In the genomic region with DNA sequence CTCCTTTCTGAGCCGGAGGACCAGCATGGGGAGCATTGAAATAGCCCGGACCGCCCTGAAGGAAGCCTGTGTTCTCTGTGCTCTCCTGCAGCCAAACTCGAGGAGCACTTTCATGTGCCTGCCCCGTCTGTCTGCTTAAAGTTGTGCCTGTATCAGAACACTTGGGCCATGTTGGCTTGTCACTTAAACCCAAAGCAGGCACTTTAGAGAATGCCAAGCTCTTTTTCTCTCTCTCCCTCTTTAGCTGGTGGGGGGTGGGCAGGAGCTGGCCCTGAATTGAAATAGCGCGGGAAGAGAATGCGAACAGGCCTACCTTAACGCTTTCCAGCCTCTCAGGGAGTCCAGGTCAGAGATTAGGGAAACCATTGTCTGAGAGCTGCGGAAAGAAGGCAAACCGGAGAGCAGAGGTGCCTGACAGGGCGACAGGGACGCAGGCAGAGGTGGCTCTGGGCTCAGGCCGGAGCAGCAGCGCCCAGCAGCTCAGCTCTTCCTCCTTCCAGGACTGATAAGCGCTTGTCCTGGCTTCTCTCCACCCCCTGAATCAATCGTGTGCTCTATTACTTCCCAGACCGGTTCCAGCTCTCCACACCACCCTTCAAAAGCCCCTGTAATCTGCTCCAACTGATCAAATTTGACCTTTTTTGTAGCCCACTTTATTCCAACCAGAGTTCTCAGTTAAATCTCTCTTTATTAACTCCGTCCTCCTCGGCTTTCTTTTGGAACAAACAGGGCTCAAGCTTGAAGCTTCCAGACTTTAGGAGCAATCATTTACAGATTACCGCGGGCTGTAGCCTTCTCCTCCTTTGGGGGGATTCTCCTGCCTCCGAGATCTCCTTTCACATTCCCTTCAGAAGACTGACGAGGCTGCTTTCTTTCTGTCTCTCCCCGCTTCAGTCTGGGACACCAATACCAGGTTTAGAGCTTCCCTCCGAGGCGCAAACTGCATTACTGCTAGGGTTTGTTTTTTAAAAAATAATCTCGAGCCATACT, we compare ENCODE assay signal across 8 mouse cellular contexts.
A peak's percentile ranks its signal among the peaks of the same experiment; 100 is the strongest.
DNase-seq lines count a peak whose midpoint lies in the region; ATAC-seq and TF ChIP-seq lines count a peak whose summit lies in the region.

No protein-coding gene starts in this region.

- WGBS in hindbrain, embryonic 15.5 days: 7% methylated on average over 28 of the region's 28 CpGs
- WGBS in lung, embryonic 15.5 days: 6% methylated on average over 27 of the region's 28 CpGs

- H3K4me1 ChIP-seq in hindbrain, embryonic 15.5 days (replicated peaks): peaks cover 20% of the 10 kb centered on the region
- peaks cover 26% of the 10 kb centered on the region for H3K4me1 ChIP-seq in lung, embryonic 15.5 days

- H3K27me3 ChIP-seq in hindbrain, embryonic 15.5 days: no peaks in the 10 kb centered on the region
- H3K27me3 ChIP-seq in lung, embryonic 15.5 days: no peaks in the 10 kb centered on the region

- peak; percentile 65 for DNase-seq in gastrocnemius, adult 2 months
- no peak for DNase-seq in gastrocnemius, adult 8-10 months (ENCODE audit: low spot score in 2 of 2)
- peak; percentile 35 for DNase-seq in cerebellum, adult 8-10 months
- DNase-seq in gastrocnemius, postnatal 10 days: peak; percentile 36
- peak; percentile 47 for DNase-seq in skeletal muscle tissue, adult 2 months (ENCODE audit: low read depth, low spot score)

- H3K27ac ChIP-seq in gastrocnemius, adult 2 months: peak overlapping the region; percentile 88
- peak overlapping the region; percentile 49 for H3K27ac ChIP-seq in hindbrain, embryonic 15.5 days (replicated peaks)
- peak overlapping the region; percentile 89 for H3K27ac ChIP-seq in lung, embryonic 15.5 days

- intact Hi-C loops in gastrocnemius, adult 2 months (cut with DNase I): loop anchor here (10.0 kb wide), 1 partner anchor 206 kb away; no protein-coding TSS in a partner anchor

- TF ChIP-seq CTCF in gastrocnemius, adult 2 months (IDR thresholded peaks at IDR 0.05): no peak

- H3K4me3 ChIP-seq in gastrocnemius, adult 2 months: peak overlapping the region; percentile 71
- H3K4me3 ChIP-seq in hindbrain, embryonic 15.5 days: peak overlapping the region; percentile 28
- peak overlapping the region; percentile 42 for H3K4me3 ChIP-seq in lung, embryonic 15.5 days

- peaks cover 6% of the 10 kb centered on the region; the same call in 1 of the 2 replicates for H3K9me3 ChIP-seq in hindbrain, embryonic 15.5 days
- peaks cover 6% of the 10 kb centered on the region for H3K9me3 ChIP-seq in lung, embryonic 15.5 days

- no peaks in the 10 kb centered on the region for H3K36me3 ChIP-seq in hindbrain, embryonic 15.5 days
- H3K36me3 ChIP-seq in lung, embryonic 15.5 days: peaks cover 15% of the 10 kb centered on the region

- H3K9ac ChIP-seq in hindbrain, embryonic 15.5 days: peak overlapping the region; percentile 35; the same call in 1 of the 2 replicates
- H3K9ac ChIP-seq in lung, embryonic 15.5 days: peak overlapping the region; percentile 39

- ATAC-seq in hindbrain, embryonic 15.5 days (ENCODE audit: low FRiP score, low read depth): peak; percentile 79
- peak; percentile 36 for ATAC-seq in lung, embryonic 15.5 days (ENCODE audit: borderline replicate concordance, extremely low read depth, low FRiP score, low TSS enrichment)
- ATAC-seq in CD4-positive, CD25-positive, alpha-beta regulatory T cell, adult 4 months: no peak

- peak overlapping the region; percentile 54 for H3K4me2 ChIP-seq in hindbrain, embryonic 15.5 days
- peak overlapping the region; percentile 58 for H3K4me2 ChIP-seq in lung, embryonic 15.5 days

Comparison
In these comparisons a context has a peak if more than half of its experiments do, and no peak if none do; other contexts are left out.
1. DNase-seq: peak in gastrocnemius, adult 2 months (single experiment), cerebellum, adult 8-10 months (single experiment), gastrocnemius, postnatal 10 days (single experiment) and skeletal muscle tissue, adult 2 months (single experiment); none in gastrocnemius, adult 8-10 months (0 of 2).
2. Peak in every context shown above with its lines, with median percentiles within 50 percentile points of each other: H3K27ac ChIP-seq and H3K4me3 ChIP-seq.